Mouse (Mus musculus): ENCODE results near the gene Tdp2.

The Tdp2 gene

GRCm38 (mm10) chr13:24880208-24880607, 48.7 kb downstream of the Tdp2 start:
- in situ Hi-C loops (cut with MboI, MseI), result no loop called here

DNA sequence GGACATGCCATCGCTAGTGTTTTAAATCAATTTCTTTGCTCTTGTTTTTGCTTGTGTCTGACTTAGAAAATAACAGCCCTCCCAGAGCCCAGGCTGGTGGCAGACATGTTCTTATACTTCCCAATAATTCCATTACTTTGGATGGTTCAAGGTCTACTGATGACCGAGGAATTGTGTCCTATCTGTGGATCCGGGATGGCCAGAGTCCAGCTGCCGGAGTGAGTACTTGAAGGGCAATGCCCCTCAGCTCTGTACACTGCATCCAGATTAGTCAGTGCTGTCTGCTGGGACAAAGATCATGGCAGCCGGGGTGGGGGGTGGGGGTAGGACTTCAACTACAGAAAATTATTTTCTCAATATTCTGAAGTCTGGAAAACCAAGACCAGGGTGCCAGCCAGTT, 49.2 kb downstream of the Tdp2 start:
- in situ Hi-C loops (cut with MboI, MseI), result no loop called here

GRCm38 (mm10) chr13:24882411-24882810, 50.9 kb downstream of the Tdp2 start:
- in situ Hi-C loops (cut with MboI, MseI), result no loop called here

GRCm38 (mm10) chr13:24889554-24889953, 58.1 kb downstream of the Tdp2 start:
- in situ Hi-C loops (cut with MboI, MseI), result no loop called here

Measured in T-helper 2 cell (primary cell).